9 mouse cellular contexts compared by ENCODE assay signal in the genomic region with DNA sequence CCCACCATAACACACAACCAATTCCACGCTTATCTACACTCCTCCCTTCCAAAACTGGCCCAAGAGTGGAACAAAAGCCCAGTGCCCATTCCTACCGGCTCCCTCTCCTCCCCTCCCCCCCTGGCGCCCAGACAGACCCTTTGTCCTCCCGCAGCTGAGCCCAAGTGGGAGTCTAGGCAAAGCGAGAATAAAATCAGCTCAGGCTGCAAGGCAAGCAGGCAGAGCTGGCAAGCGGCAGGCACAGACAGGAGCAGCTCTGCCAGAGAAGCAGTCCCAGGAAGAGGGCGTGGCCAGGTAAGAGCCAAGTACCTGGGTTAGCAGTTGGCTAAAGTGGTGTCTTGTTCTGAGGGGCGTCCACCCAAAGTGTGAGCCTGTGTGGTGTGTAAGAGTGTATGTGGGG. TPM values are rescaled to one million over a fixed set of nuclear protein-coding genes. Genes with fewer than 3 reads are reported as not detected.
DNase-seq lines count a peak whose midpoint lies in the region; ATAC-seq lines count a peak whose summit lies in the region.
"Had no signal": no experiment of that assay in that cellular context is flagged by ENCODE, and none has a peak within 500 bp of the region (broad histone marks: within the 10 kb centered on the region; RNA-seq: fewer than 3 reads in every experiment).

A gene (plus strand): TSS at position 194 of the 400 bp plus-strand sequence.

- no peak for DNase-seq in frontal cortex, postnatal 10 days (ENCODE audit: low spot score in 2 of 2)
- DNase-seq in retina, postnatal 1 day = peak; percentile 62
- no peak for DNase-seq in retina, embryonic 14.5 days (ENCODE audit: low spot score)
- DNase-seq in kidney, postnatal 36 days = peak; percentile 24 to 40
- DNase-seq in frontal cortex, postnatal 25 days (ENCODE audit: low spot score in 2 of 2) = no peak
- no peak for DNase-seq in gastrocnemius, postnatal 25 days
- DNase-seq: liver, embryonic 13.5 days had no signal

- peak within 1 kb of the TSS; percentile 96 for H3K27ac ChIP-seq in neural tube, embryonic 13.5 days (replicated peaks)
- H3K27ac ChIP-seq: liver, embryonic 13.5 days had no signal

- H3K4me3 ChIP-seq in neural tube, embryonic 13.5 days = peak within 1 kb of the TSS; percentile 51
- H3K4me3 ChIP-seq: liver, embryonic 13.5 days had no signal

- peaks cover 20% of the 10 kb centered on the region for H3K36me3 ChIP-seq in neural tube, embryonic 13.5 days
- H3K36me3 ChIP-seq: liver, embryonic 13.5 days had no signal

- H3K4me1 ChIP-seq in neural tube, embryonic 13.5 days (replicated peaks) = peaks cover 59% of the 10 kb centered on the region

- no peaks in the 10 kb centered on the region for H3K27me3 ChIP-seq in neural tube, embryonic 13.5 days

- peak within 1 kb of the TSS; percentile 82 for H3K9ac ChIP-seq in neural tube, embryonic 13.5 days
- H3K9ac ChIP-seq: liver, embryonic 13.5 days had no signal

- 14% methylated on average over 8 of the region's 8 CpGs for WGBS in neural tube, embryonic 13.5 days

- H3K4me2 ChIP-seq in neural tube, embryonic 13.5 days = peak within 1 kb of the TSS; percentile 70
- H3K4me2 ChIP-seq: liver, embryonic 13.5 days had no signal

- H3K9me3 ChIP-seq in neural tube, embryonic 13.5 days = no peaks in the 10 kb centered on the region
- H3K9me3 ChIP-seq: liver, embryonic 13.5 days had no signal

- ATAC-seq in frontal cortex, adult (ENCODE audit: low TSS enrichment) = peak; percentile 32; the same call in 1 of the 2 replicates
- no peak for ATAC-seq in neural tube, embryonic 13.5 days (ENCODE audit: low read depth)

RNA-seq across cellular contexts. Expression of the gene that starts here (rescaled TPM):
- 13.4 and 16.9 TPM in 2 replicates for polyA plus RNA-seq in neural tube, embryonic 13.5 days (2015; fragmentation: Nextera tagmentation; extraction: Ambion mirVana)
- not detected for total RNA-seq in gastrocnemius, postnatal 25 days (2021)

Comparison
In these comparisons a context has a peak if more than half of its experiments do, and no peak if none do; other contexts are left out.
1. DNase-seq: peak in retina, postnatal 1 day (single experiment) and kidney, postnatal 36 days (2 of 2); none in frontal cortex, postnatal 10 days (0 of 2), retina, embryonic 14.5 days (single experiment), frontal cortex, postnatal 25 days (0 of 2) and gastrocnemius, postnatal 25 days (single experiment).